Mouse (Mus musculus) ES-E14 (cell line): Measurements from ENCODE around the gene Pigz. TPM values are rescaled to one million over a fixed set of nuclear protein-coding genes. Genes with fewer than 3 reads are reported as not detected.

ENCODE experiments used
- DNase-seq: peaks from one replicate; pipeline ENCODE4 v3.0.0-alpha.2; 2013; ENCODE audit warnings: low read depth, low spot score
- H3K27ac ChIP-seq: 2 replicates; pipeline ENCODE4 v1.5.1; 2012; ENCODE audit warnings: low read depth, mild to moderate bottlenecking, low read length, moderate library complexity, mixed read lengths; ENCODE audit not compliant: poor library complexity, insufficient read depth, severe bottlenecking
- H3K36me3 ChIP-seq: 2 replicates; pipeline ENCODE4 v1.6.1; 2012; ENCODE audit warnings: mild to moderate bottlenecking, low read length, moderate library complexity, mixed read lengths; ENCODE audit not compliant: control insufficient read depth, poor library complexity, insufficient read depth, severe bottlenecking
- H3K4me1 ChIP-seq, 2 experiments: fragments of 150-350 bp in 1 of 2; sonication (generic) in 1 of 2; 2 replicates each; pipeline ENCODE4 v1.6.1; 2012; ENCODE audit warnings: low read length in 2 of 2, mild to moderate bottlenecking in 1 of 2, mixed read lengths in 1 of 2; ENCODE audit not compliant: control insufficient read depth in 2 of 2, insufficient read depth in 2 of 2, poor library complexity in 1 of 2
- H3K4me3 ChIP-seq, 2 experiments: fragments of 150-350 bp in 1 of 2; sonication (generic) in 1 of 2; 2 replicates each; pipeline ENCODE4 v1.5.1; 2012; ENCODE audit warnings: low read length in 2 of 2, low read depth in 1 of 2, mild to moderate bottlenecking in 1 of 2, mixed read lengths in 1 of 2; ENCODE audit not compliant: insufficient read depth in 1 of 2, poor library complexity in 1 of 2, severe bottlenecking in 1 of 2
- H3K9ac ChIP-seq: 2 replicates; pipeline ENCODE4 v1.6.1; 2012; ENCODE audit warnings: low read depth, mild to moderate bottlenecking, low read length, mixed read lengths; ENCODE audit not compliant: poor library complexity, insufficient read depth, severe bottlenecking
- H3K9me3 ChIP-seq: fragments of 150-350 bp; sonication (generic); 2 replicates; pipeline ENCODE4 v1.6.1; 2012; ENCODE audit warnings: low read depth, mild to moderate bottlenecking, low read length; ENCODE audit not compliant: control insufficient read depth, insufficient read depth
- CHD2 ChIP-seq: IDR thresholded peaks from 2 replicates; pipeline ENCODE4 v1.6.1; 2014; ENCODE audit warnings: mild to moderate bottlenecking, low read depth, low read length, inconsistent platforms
- HCFC1 ChIP-seq: IDR thresholded peaks from 2 replicates; pipeline ENCODE4 v1.6.1; 2012; ENCODE audit warnings: low read length, inconsistent platforms, borderline replicate concordance; ENCODE audit not compliant: insufficient read depth
- MAFK ChIP-seq: IDR thresholded peaks from 2 replicates; pipeline ENCODE4 v1.6.1; 2014; ENCODE audit warnings: mild to moderate bottlenecking, low read depth, low read length, inconsistent platforms; ENCODE audit not compliant: insufficient read depth
- ZC3H11A ChIP-seq: IDR thresholded peaks from 2 replicates; pipeline ENCODE4 v1.6.1; 2012; ENCODE audit warnings: low read depth, mild to moderate bottlenecking, inconsistent platforms, low read length, borderline replicate concordance
- ZNF384 ChIP-seq: IDR thresholded peaks from 2 replicates; pipeline ENCODE4 v1.6.1; 2012; ENCODE audit warnings: low read depth, low read length, inconsistent platforms
- in situ Hi-C, 2 experiments: fragments of 600-800 bp; cut with MboI; formaldehyde crosslinking; loops; one replicate each; pipeline ENCODE4 v1.15.1; 2025; ENCODE audit warnings: low sequenced_read_pairs in 2 of 2, inconsistent platforms in 1 of 2; ENCODE audit not compliant: unreplicated experiment in 2 of 2
- total RNA-seq: library from RNA; depleted of rRNA; stranded (reverse); fragments of 300-350 nt; gene quantifications from 2 replicates; pipeline ENCODE4 v1.2.3, GENCODE M21; 2012; rRNA removed

Pigz gene
- total RNA-seq: 0.42 and 0.71 TPM in 2 replicates

DNA sequence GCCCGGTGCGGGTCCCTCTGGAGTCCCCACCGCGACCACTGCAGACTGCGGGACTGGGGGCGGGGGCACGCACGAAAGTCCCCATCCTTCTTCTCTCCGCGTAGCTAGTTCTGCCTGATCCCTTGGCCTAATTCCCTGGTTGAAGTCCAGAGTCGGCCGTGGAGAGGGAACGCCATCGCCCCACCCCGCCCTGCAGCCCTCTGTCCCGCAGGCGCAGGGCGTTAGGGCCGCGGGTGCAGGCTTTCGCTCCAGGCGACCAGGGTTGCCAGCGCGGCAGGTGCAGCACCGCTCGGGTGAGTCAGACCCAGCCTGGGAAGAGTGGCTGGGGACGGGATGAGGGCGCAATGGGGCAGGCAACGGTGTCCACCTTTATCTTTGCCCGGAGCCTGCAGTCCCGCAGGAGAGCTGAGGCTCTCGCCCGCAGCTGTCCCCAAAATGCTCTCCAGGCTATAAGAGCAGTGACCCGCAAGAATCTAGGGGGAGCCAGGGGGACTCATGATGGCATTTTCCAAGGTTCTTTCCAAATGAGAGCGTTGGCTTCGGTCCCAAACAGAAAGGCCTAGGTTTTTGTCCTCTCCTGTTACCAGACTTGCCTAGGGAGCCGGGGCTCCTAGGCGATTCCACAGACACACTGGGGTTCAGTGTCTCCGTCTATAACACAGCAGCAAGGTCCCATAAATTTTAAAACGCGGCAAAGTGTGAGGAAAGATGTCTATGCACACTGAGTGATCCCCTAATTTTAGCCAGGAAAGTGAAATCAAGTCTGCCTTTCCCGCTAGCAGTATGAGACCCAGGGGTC, at the start of gene Pigz:
Gene Pigz (plus strand): TSS at position 101 of the 799 bp plus-strand sequence.
- no peaks in the 10 kb centered on the region for H3K9me3 ChIP-seq
- H3K4me1 ChIP-seq: peaks cover 0 to 18% of the 10 kb centered on the region in 2 experiments; a peak in 2 of 4 replicates
- TF ChIP-seq ZNF384 (no peak), CHD2 (no peak), ZC3H11A (no peak), HCFC1 (no peak), MAFK (no peak)
- DNase-seq: no peak
- H3K27ac ChIP-seq: no peak within 1 kb of the TSS
- no peaks in the 10 kb centered on the region for H3K36me3 ChIP-seq
- H3K9ac ChIP-seq: peak within 1 kb of the TSS; percentile 31
- in situ Hi-C loops: no loop called here
- peak within 1 kb of the TSS; percentile 63 to 75 for H3K4me3 ChIP-seq

DNA sequence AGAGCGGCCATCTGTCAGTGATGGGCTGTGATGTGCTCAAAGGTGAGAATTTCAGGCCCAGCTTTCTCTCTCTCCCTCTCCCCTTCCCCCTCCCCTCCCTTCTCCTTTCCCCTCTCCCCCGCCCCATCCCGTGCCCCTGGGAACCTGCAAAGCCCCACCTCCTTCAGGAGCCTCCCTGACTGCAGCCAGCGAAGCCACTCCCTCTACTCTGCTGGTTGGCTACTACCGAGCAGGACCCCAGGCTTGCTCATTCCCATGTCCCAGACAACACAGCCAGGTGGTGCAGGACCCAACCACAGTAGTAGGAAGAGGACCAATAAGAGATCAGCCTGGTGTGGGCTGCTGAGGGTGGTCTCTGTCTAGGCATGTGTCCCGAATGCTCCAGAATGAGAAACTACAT, 49.7 kb upstream of the Pigz start:
- no peak overlapping the region for H3K27ac ChIP-seq
- H3K9me3 ChIP-seq: no peaks in the 10 kb centered on the region
- peak overlapping the region; percentile 8 to 46; a peak in 3 of 4 replicates for H3K4me3 ChIP-seq
- H3K4me1 ChIP-seq: peaks cover 7 to 16% of the 10 kb centered on the region in 2 experiments; a peak in 2 of 4 replicates
- no peak for TF ChIP-seq CHD2
- no peak for TF ChIP-seq ZNF384
- TF ChIP-seq HCFC1: no peak
- no peak for TF ChIP-seq MAFK
- TF ChIP-seq ZC3H11A: no peak
- no peaks in the 10 kb centered on the region for H3K36me3 ChIP-seq
- in situ Hi-C loops: no loop called here
- H3K9ac ChIP-seq: no peak overlapping the region
- DNase-seq: no peak

DNA sequence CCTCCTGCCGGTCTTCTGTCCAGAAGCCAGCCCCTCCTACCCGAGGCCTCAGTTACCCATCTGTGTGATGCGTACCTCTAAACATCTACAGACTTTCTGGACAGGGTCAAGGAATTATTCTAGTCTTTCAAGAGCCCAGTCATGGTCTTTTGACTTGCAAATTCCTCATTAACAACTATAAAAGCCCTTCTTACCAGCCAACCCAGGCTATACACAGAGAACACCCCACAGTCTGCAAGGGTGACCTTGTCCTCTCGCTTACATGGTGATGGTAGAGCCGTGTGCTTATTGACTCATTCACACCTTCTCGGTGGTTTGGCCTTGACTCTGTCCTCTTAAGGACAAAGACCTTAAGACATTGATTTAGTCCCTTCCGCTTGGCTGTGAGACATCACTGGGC, 42.7 kb upstream of the Pigz start:
- H3K4me1 ChIP-seq: peaks cover 10 to 48% of the 10 kb centered on the region in 2 experiments; a peak in 3 of 4 replicates
- no peak for DNase-seq
- no peaks in the 10 kb centered on the region for H3K9me3 ChIP-seq
- H3K9ac ChIP-seq: no peak overlapping the region
- TF ChIP-seq MAFK (peak; percentile 74), HCFC1 (no peak)
- no peak overlapping the region for H3K4me3 ChIP-seq
- H3K27ac ChIP-seq: no peak overlapping the region
- in situ Hi-C loops: no loop called here
- no peaks in the 10 kb centered on the region for H3K36me3 ChIP-seq

DNA sequence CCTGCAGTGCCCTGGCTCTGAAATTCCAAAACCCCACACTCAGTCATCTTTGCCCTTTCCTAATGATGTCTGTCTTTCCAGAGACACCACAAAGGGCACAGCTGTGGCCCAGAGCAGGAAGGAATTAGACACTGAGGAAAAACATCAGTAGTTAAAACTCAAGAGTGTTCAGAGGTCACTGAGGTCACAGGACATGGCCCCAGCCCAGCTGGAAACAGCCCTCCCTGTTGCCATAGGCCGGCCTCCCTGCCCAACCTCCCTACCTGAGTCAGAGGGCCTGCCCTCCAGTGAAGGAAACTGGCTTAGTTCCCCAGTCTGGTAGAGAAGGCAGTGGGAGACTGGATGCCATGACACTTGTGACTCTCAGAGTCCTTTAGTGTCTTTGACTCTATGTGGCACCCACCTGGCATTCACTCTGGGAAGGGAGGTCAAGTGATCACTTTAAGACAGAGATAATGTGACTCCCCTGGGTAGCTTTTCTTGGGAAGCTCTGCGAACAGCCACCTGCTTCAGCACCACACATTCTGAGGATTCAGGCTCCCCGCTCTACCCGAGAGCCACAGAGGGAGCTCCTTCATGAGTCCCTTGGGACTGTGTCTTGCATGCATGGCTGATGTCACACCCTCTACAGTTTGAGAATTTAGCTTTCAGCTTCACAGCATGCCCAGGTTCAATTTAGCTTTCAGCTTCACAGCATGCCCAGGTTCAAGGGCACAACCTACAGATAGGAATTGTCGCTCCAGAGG, 40.1 kb upstream of the Pigz start:
- Histone ChIP-seq H3K9ac (no peak overlapping the region), H3K36me3 (no peaks in the 10 kb centered on the region), H3K27ac (no peak overlapping the region), H3K4me1 (peaks cover 7 to 48% of the 10 kb centered on the region in 2 experiments; a peak in 3 of 4 replicates), H3K4me3 (no peak overlapping the region), H3K9me3 (no peaks in the 10 kb centered on the region)
- DNase-seq: no peak
- TF ChIP-seq HCFC1 (no peak), CHD2 (no peak), ZNF384 (no peak), ZC3H11A (no peak), MAFK (no peak)
- in situ Hi-C loops: no loop called here
